Mouse (Mus musculus) CH12F3 (cell line): ENCODE measurements around the gene Rsf1.

ENCODE experiments used
- in situ Hi-C: fragments of 300-500 bp; cut with MboI; formaldehyde crosslinking; loops from 2 replicates; pipeline ENCODE4 v1.14.3; 2020; ENCODE audit warnings: low sequenced_read_pairs

Rsf1 gene

GRCm38 (mm10) chr7:97579067-97579975 is at the start of gene Rsf1, which contains the start of gene Aamdc:
Gene Rsf1, plus strand, starts transcription at chr7:97579889.
Gene Aamdc, minus strand, starts transcription at chr7:97579497.
- in situ Hi-C loops: no loop called here

- in situ Hi-C loops: no loop called here
These were observed 44.2 kb upstream of the Rsf1 start for GRCm38 (mm10) chr7:97535531-97535930.

GRCm38 (mm10) chr7:97536571-97536970 is 43.1 kb upstream of the Rsf1 start:
- in situ Hi-C loops: no loop called here

GRCm38 (mm10) chr7:97546462-97546861 is 33.2 kb upstream of the Rsf1 start:
- in situ Hi-C loops: no loop called here

GRCm38 (mm10) chr7:97549301-97549700 is 30.4 kb upstream of the Rsf1 start:
- in situ Hi-C loops: no loop called here

- in situ Hi-C loops: no loop called here
These were observed 29.0 kb upstream of the Rsf1 start for GRCm38 (mm10) chr7:97550673-97551072.

GRCm38 (mm10) chr7:97563576-97563975 is 16.1 kb upstream of the Rsf1 start:
- in situ Hi-C loops: no loop called here

- in situ Hi-C loops: no loop called here
These were observed 10.3 kb upstream of the Rsf1 start for GRCm38 (mm10) chr7:97569372-97569771.

- in situ Hi-C loops: no loop called here
These were observed 9.3 kb upstream of the Rsf1 start for GRCm38 (mm10) chr7:97570389-97570788.

- in situ Hi-C loops: no loop called here
These were observed 1.2 kb upstream of the Rsf1 start for GRCm38 (mm10) chr7:97578361-97579066.

GRCm38 (mm10) chr7:97579976-97580842 is 520 bp downstream of the Rsf1 start:
- in situ Hi-C loops: no loop called here

GRCm38 (mm10) chr7:97580843-97581214 is 1.1 kb downstream of the Rsf1 start:
- in situ Hi-C loops: no loop called here

- in situ Hi-C loops: no loop called here
These were observed 8.8 kb downstream of the Rsf1 start for GRCm38 (mm10) chr7:97588506-97588905.

- in situ Hi-C loops: no loop called here
These were observed 10.8 kb downstream of the Rsf1 start for GRCm38 (mm10) chr7:97590488-97590887.

GRCm38 (mm10) chr7:97591336-97591735 is 11.6 kb downstream of the Rsf1 start:
- in situ Hi-C loops: no loop called here

- in situ Hi-C loops: no loop called here
These were observed 12.7 kb downstream of the Rsf1 start for GRCm38 (mm10) chr7:97592396-97592795.

GRCm38 (mm10) chr7:97593535-97593934 is 13.8 kb downstream of the Rsf1 start:
- in situ Hi-C loops: no loop called here

GRCm38 (mm10) chr7:97598548-97598947 is 18.9 kb downstream of the Rsf1 start:
- in situ Hi-C loops: no loop called here

GRCm38 (mm10) chr7:97621346-97621745 is 41.7 kb downstream of the Rsf1 start:
- in situ Hi-C loops: no loop called here

GRCm38 (mm10) chr7:97622676-97623075 is 43.0 kb downstream of the Rsf1 start:
- in situ Hi-C loops: no loop called here

GRCm38 (mm10) chr7:97623402-97623801 is 43.7 kb downstream of the Rsf1 start:
- in situ Hi-C loops: no loop called here
